Mouse (Mus musculus): ENCODE measurements at regions not wholly inside any gene's neighbourhood (a gene's known extent, or its start where the extent isn't known, plus 50 kb on each side); places are given as distances from the start of the nearest gene placed in this dataset.

DNA sequence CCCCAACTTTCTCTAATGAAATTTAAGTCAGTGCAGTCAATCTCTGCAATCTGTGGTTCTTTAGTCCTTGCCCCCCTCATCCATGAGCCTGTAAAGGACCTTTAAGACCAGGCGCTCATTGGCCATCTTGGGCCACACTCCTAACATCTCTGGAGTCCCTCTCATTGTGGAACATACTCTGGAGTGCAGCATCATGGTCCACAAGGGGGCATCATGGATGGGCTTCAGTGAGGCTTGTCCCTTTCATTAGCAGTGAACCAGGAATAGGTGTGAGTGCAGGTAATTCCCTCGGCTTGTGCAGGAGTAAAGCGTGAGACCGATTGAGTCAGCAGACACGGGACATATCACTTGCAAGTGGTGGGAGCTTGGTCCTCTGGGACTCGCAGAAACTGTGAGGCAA, 137.7 kb downstream of the Sall1 start:
- Histone ChIP-seq H3K27me3 (replicated peaks) (peaks cover 80% of the 10 kb centered on the region), H3K4me3 (no peak overlapping the region), H3K9ac (no peak overlapping the region), H3K36me3 (no peaks in the 10 kb centered on the region), H3K4me2 (no peak overlapping the region), H3K4me1 (replicated peaks) (peaks cover 15% of the 10 kb centered on the region), H3K27ac (ENCODE audit: poor library complexity, severe bottlenecking) (no peak overlapping the region), H3K9me3 (replicated peaks) (no peaks in the 10 kb centered on the region)
- no peak; the same call in 1 of the 2 replicates for ATAC-seq (ENCODE audit: insufficient number of reproducible peaks, low FRiP score)
- 71% methylated on average over 6 of the region's 6 CpGs for WGBS

- Histone ChIP-seq H3K9me3 (replicated peaks) (no peaks in the 10 kb centered on the region), H3K36me3 (no peaks in the 10 kb centered on the region), H3K4me2 (no peak overlapping the region), H3K4me3 (no peak overlapping the region), H3K27ac (ENCODE audit: poor library complexity, severe bottlenecking) (no peak overlapping the region), H3K4me1 (replicated peaks) (peaks cover 20% of the 10 kb centered on the region), H3K27me3 (replicated peaks) (peaks cover 68% of the 10 kb centered on the region), H3K9ac (no peak overlapping the region)
- 67% methylated on average over 12 of the region's 12 CpGs for WGBS
- ATAC-seq (ENCODE audit: insufficient number of reproducible peaks, low FRiP score), result no peak
Observed at GRCm38 (mm10) chr8:88903094-88903493, 140.9 kb downstream of the Sall1 start.

GRCm38 (mm10) chr8:88883751-88884390, 160.1 kb downstream of the Sall1 start:
- ATAC-seq (ENCODE audit: insufficient number of reproducible peaks, low FRiP score), result no peak
- Histone ChIP-seq H3K4me1 (replicated peaks) (peaks cover 5% of the 10 kb centered on the region), H3K4me2 (no peak overlapping the region), H3K27ac (ENCODE audit: poor library complexity, severe bottlenecking) (no peak overlapping the region), H3K4me3 (no peak overlapping the region), H3K9me3 (replicated peaks) (no peaks in the 10 kb centered on the region), H3K27me3 (replicated peaks) (0 out of 2 replicates have a peak, but pooled peaks cover 4% of the 10 kb centered on the region), H3K36me3 (no peaks in the 10 kb centered on the region), H3K9ac (no peak overlapping the region)
- 78% methylated on average over 15 of the region's 15 CpGs for WGBS

- H3K4me3 ChIP-seq, result no peak overlapping the region
- no peaks in the 10 kb centered on the region for H3K9me3 ChIP-seq (replicated peaks)
- no peak overlapping the region for H3K4me2 ChIP-seq
- WGBS, result 16% methylated on average over 7 of the region's 7 CpGs
- H3K4me1 ChIP-seq (replicated peaks), result peaks cover 5% of the 10 kb centered on the region
- peak; percentile 90 for ATAC-seq (ENCODE audit: insufficient number of reproducible peaks, low FRiP score)
- H3K36me3 ChIP-seq, result no peaks in the 10 kb centered on the region
- peaks cover 8% of the 10 kb centered on the region; the same call in 1 of the 2 replicates for H3K27me3 ChIP-seq (replicated peaks)
- no peak overlapping the region for H3K27ac ChIP-seq (ENCODE audit: poor library complexity, severe bottlenecking)
- no peak overlapping the region for H3K9ac ChIP-seq
Observed at GRCm38 (mm10) chr8:88879857-88880256, 164.1 kb downstream of the Sall1 start.

DNA sequence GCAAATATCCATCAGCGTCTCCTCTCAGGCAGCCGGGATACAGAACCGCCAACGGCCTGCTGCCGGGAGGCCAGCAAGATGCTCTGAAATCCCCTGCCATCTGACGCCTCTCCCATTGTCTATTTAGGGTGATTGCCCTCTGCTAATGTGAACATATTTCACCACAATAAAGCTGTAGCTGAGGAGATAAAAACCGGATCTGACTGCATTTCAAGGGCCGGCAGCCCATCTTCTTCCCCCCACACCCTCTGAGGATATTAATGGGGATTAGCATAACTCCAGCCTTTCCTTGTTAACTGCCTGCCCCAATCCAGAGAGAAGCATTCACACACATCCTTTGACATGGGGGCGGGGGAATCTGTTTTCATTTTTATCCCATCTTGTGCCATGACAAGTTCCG, 166.0 kb downstream of the Sall1 start:
- ATAC-seq (ENCODE audit: insufficient number of reproducible peaks, low FRiP score), result no peak
- Histone ChIP-seq H3K4me2 (no peak overlapping the region), H3K9me3 (replicated peaks) (no peaks in the 10 kb centered on the region), H3K4me3 (no peak overlapping the region), H3K4me1 (replicated peaks) (peaks cover 5% of the 10 kb centered on the region), H3K27ac (ENCODE audit: poor library complexity, severe bottlenecking) (no peak overlapping the region), H3K27me3 (replicated peaks) (peaks cover 11% of the 10 kb centered on the region; the same call in 1 of the 2 replicates), H3K36me3 (no peaks in the 10 kb centered on the region), H3K9ac (no peak overlapping the region)
- WGBS, result 79% methylated on average over 10 of the region's 10 CpGs

DNA sequence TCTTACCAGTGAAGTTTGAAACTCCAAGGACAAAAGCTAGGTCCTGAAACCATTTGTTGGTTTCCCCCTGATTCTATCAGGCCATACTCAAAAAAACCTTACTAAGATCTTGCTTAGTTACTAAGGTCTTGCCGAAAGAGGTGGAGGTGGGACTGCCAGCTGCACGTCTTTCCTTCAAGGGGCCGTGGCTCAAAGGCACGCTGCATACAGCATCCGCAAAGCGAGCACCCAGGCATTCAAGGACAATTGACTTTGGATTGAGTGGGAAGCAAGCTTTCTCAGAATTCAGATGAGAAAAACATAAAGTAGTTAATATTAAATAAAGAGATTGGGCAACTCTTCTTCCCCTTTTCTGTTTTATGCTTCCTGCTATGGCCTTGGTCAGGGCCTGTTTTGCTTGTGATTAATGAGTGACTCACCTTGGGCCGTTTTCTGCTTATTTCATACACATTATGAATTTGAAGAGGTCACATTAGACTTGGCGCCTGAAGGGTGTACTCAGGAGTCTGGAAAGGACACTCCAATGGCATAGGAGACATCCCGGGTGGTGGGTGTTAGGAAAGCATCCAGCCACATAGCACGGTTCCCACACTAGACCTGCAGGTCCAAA, 166.1 kb downstream of the Cyld start:
- 84% methylated on average over 10 of the region's 10 CpGs for WGBS
- H3K9me3 ChIP-seq (replicated peaks), result peaks cover 5% of the 10 kb centered on the region; the same call in 1 of the 2 replicates
- H3K4me3 ChIP-seq, result no peak overlapping the region
- peaks cover 10% of the 10 kb centered on the region; the same call in 1 of the 2 replicates for H3K27me3 ChIP-seq (replicated peaks)
- H3K27ac ChIP-seq (ENCODE audit: poor library complexity, severe bottlenecking), result no peak overlapping the region
- no peak overlapping the region for H3K4me2 ChIP-seq
- no peak for ATAC-seq (ENCODE audit: insufficient number of reproducible peaks, low FRiP score)
- H3K9ac ChIP-seq, result no peak overlapping the region
- H3K4me1 ChIP-seq (replicated peaks), result no peaks in the 10 kb centered on the region
- H3K36me3 ChIP-seq, result no peaks in the 10 kb centered on the region

- Histone ChIP-seq H3K4me1 (replicated peaks) (no peaks in the 10 kb centered on the region), H3K4me3 (no peak overlapping the region), H3K36me3 (no peaks in the 10 kb centered on the region), H3K9ac (no peak overlapping the region), H3K27ac (ENCODE audit: poor library complexity, severe bottlenecking) (no peak overlapping the region), H3K27me3 (replicated peaks) (peaks cover 17% of the 10 kb centered on the region; the same call in 1 of the 2 replicates), H3K9me3 (replicated peaks) (no peaks in the 10 kb centered on the region; the same call in 1 of the 2 replicates), H3K4me2 (no peak overlapping the region)
- ATAC-seq (ENCODE audit: insufficient number of reproducible peaks, low FRiP score), result no peak
- 61% methylated on average over 2 of the region's 2 CpGs for WGBS
Observed at GRCm38 (mm10) chr8:88857216-88857615, 160.4 kb downstream of the Cyld start.

GRCm38 (mm10) chr8:88853200-88853599, 156.4 kb downstream of the Cyld start:
- H3K27me3 ChIP-seq (replicated peaks), result 0 out of 2 replicates have a peak, but pooled peaks cover 18% of the 10 kb centered on the region
- no peak overlapping the region for H3K9ac ChIP-seq
- H3K4me3 ChIP-seq, result no peak overlapping the region
- H3K27ac ChIP-seq (ENCODE audit: poor library complexity, severe bottlenecking), result no peak overlapping the region
- no peak for ATAC-seq (ENCODE audit: insufficient number of reproducible peaks, low FRiP score)
- no peaks in the 10 kb centered on the region; the same call in 1 of the 2 replicates for H3K9me3 ChIP-seq (replicated peaks)
- no peaks in the 10 kb centered on the region for H3K36me3 ChIP-seq
- no peak overlapping the region for H3K4me2 ChIP-seq
- 86% methylated on average over 8 of the region's 8 CpGs for WGBS
- H3K4me1 ChIP-seq (replicated peaks), result no peaks in the 10 kb centered on the region

- H3K27ac ChIP-seq (ENCODE audit: poor library complexity, severe bottlenecking), result no peak overlapping the region
- H3K9ac ChIP-seq, result no peak overlapping the region
- no peaks in the 10 kb centered on the region for H3K36me3 ChIP-seq
- H3K4me1 ChIP-seq (replicated peaks), result 0 out of 2 replicates have a peak, but pooled peaks cover 4% of the 10 kb centered on the region
- H3K27me3 ChIP-seq (replicated peaks), result 0 out of 2 replicates have a peak, but pooled peaks cover 5% of the 10 kb centered on the region
- no peak overlapping the region for H3K4me3 ChIP-seq
- WGBS, result 46% methylated on average over 11 of the region's 11 CpGs
- no peak for ATAC-seq (ENCODE audit: insufficient number of reproducible peaks, low FRiP score)
- H3K9me3 ChIP-seq (replicated peaks), result no peaks in the 10 kb centered on the region
- no peak overlapping the region for H3K4me2 ChIP-seq
Observed at GRCm38 (mm10) chr8:88845916-88846315, 149.1 kb downstream of the Cyld start.

DNA sequence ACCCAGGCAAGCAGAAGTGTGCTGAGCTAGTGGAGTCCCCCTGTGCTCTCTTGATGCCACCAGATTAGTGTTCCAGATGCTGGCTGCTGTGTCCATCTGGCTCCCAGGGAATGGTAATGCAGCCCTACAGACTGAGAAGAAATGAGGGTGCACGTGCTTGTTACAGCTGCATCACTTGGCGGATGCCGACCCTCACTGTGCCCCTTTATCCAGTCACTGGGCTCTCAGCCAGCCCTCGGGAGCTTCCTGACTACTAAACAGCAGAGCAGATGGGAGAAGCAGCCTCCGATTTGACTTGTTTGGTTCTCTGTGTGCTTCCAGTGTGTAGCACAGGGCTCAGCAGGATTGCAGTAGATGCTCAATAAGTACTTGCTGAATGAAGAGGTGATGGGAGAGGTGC, 147.5 kb downstream of the Cyld start:
- WGBS, result 50% methylated on average over 5 of the region's 5 CpGs
- H3K27me3 ChIP-seq (replicated peaks), result 0 out of 2 replicates have a peak, but pooled peaks cover 5% of the 10 kb centered on the region
- ATAC-seq (ENCODE audit: insufficient number of reproducible peaks, low FRiP score), result no peak; the same call in 1 of the 2 replicates
- H3K4me2 ChIP-seq, result no peak overlapping the region
- no peak overlapping the region for H3K9ac ChIP-seq
- no peaks in the 10 kb centered on the region for H3K36me3 ChIP-seq
- H3K27ac ChIP-seq (ENCODE audit: poor library complexity, severe bottlenecking), result no peak overlapping the region
- 0 out of 2 replicates have a peak, but pooled peaks cover 4% of the 10 kb centered on the region for H3K4me1 ChIP-seq (replicated peaks)
- no peaks in the 10 kb centered on the region for H3K9me3 ChIP-seq (replicated peaks)
- H3K4me3 ChIP-seq, result no peak overlapping the region

GRCm38 (mm10) chr8:88842451-88842850, 145.6 kb downstream of the Cyld start:
- WGBS, result 75% methylated on average over 7 of the region's 7 CpGs
- ATAC-seq (ENCODE audit: insufficient number of reproducible peaks, low FRiP score), result no peak
- Histone ChIP-seq H3K27me3 (replicated peaks) (peaks cover 3% of the 10 kb centered on the region; the same call in 1 of the 2 replicates), H3K4me1 (replicated peaks) (0 out of 2 replicates have a peak, but pooled peaks cover 4% of the 10 kb centered on the region), H3K4me3 (no peak overlapping the region), H3K36me3 (no peaks in the 10 kb centered on the region), H3K27ac (ENCODE audit: poor library complexity, severe bottlenecking) (no peak overlapping the region), H3K4me2 (no peak overlapping the region), H3K9ac (no peak overlapping the region), H3K9me3 (replicated peaks) (no peaks in the 10 kb centered on the region; the same call in 1 of the 2 replicates)
